Mouse (Mus musculus) spleen, adult 2 months (tissue): Measurements from ENCODE around the gene Fcho1. TPM values are rescaled to one million over a fixed set of nuclear protein-coding genes. Genes with fewer than 3 reads are reported as not detected.

Experiments
- DNase-seq, 2 experiments: peaks; one replicate each; pipeline versions ENCODE4 v3.0.0 to v3.0.0-alpha.2; 2012 to 2021; ENCODE audit warnings: low spot score in 2 of 2, low read depth in 1 of 2
- H3K27ac ChIP-seq: fragments of 200-500 bp; 2 replicates; pipeline ENCODE4 v1.5.1; 2012; ENCODE audit warnings: low read length, inconsistent platforms; ENCODE audit not compliant: insufficient read depth
- H3K27me3 ChIP-seq: fragments of 200-500 bp; 2 replicates; pipeline ENCODE4 v1.6.1; 2012; ENCODE audit warnings: mild to moderate bottlenecking, moderate library complexity, low read length, inconsistent platforms; ENCODE audit not compliant: control insufficient read depth, insufficient read depth
- H3K36me3 ChIP-seq: fragments of 200-500 bp; 2 replicates; pipeline ENCODE4 v1.6.1; 2012; ENCODE audit warnings: mild to moderate bottlenecking, low read length, inconsistent platforms; ENCODE audit not compliant: control insufficient read depth, insufficient read depth
- H3K4me1 ChIP-seq: fragments of 200-500 bp; 2 replicates; pipeline ENCODE4 v1.6.1; 2011; ENCODE audit warnings: inconsistent platforms; ENCODE audit not compliant: control insufficient read depth, insufficient read depth, insufficient read length
- H3K4me3 ChIP-seq: fragments of 200-500 bp; 2 replicates; pipeline ENCODE4 v1.5.1; 2011; ENCODE audit warnings: mild to moderate bottlenecking, inconsistent platforms; ENCODE audit not compliant: insufficient read depth, insufficient read length; ENCODE audit errors: extremely low read depth
- CTCF ChIP-seq: fragments of 200-500 bp; IDR thresholded peaks from 2 replicates; pipeline ENCODE4 v1.5.1; 2011; ENCODE audit warnings: mild to moderate bottlenecking, inconsistent platforms; ENCODE audit not compliant: insufficient read depth, insufficient read length, insufficient replicate concordance; ENCODE audit errors: extremely low read depth
- POLR2A ChIP-seq: fragments of 200-500 bp; IDR thresholded peaks from 2 replicates; pipeline ENCODE4 v1.6.1; 2011; ENCODE audit warnings: low read depth, low read length, inconsistent platforms
- WGBS: fragments of 180-500 bp; shearing (Covaris S2); methylation state at CpG from one replicate; pipeline ENCODE4 v1.1.7; 2018; 5-methylcytosine and 5-hydroxymethylcytosine counted together
- polyA plus RNA-seq: library from polyadenylated mRNA; depleted of rRNA; stranded (reverse); fragments of >200 nt; gene quantifications from 2 replicates; pipeline ENCODE4 v1.2.3, GENCODE M21; 2012; rRNA removed

Gene Fcho1
- polyA plus RNA-seq, 1 experiment = 247 TPM

- Histone ChIP-seq H3K36me3 (no peaks in the 10 kb centered on the region), H3K4me3 (no peak overlapping the region), H3K4me1 (peaks cover 2% of the 10 kb centered on the region; the same call in 1 of the 2 replicates), H3K27ac (no peak overlapping the region), H3K27me3 (no peaks in the 10 kb centered on the region)
- no peak for DNase-seq
- 64% methylated on average over 1 of the region's 1 CpGs for WGBS
- TF ChIP-seq POLR2A = no peak
- no peak for TF ChIP-seq CTCF
These were observed 65.8 kb downstream of the Fcho1 start for GRCm38 (mm10) chr8:71659751-71660150.

DNA sequence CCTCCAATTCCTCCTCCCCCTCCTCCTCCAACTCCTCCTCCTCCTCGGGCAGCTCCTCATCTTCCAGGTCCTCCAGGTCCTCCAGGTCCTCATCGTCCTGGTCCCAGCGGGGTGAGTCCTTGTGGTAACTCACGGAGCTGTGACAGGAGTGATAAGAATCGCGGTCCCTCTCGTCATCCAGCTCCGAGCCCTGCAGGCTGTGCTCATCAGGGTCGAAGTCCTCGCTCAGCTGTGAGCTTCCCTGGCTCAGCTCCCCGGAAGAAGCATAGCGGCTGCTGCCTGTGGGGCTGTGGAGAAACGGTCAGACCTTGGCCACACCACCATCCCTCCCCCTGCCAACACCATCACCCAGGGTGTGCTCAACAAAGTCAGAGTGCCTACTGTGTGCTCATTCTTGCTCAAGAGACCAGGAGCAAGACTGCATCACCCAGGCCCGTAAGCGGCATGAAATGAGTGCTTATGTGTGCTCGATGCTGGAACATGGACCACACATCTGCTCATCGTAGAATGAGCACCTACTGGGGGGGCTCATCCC is 66.9 kb downstream of the Fcho1 start:
- Histone ChIP-seq H3K36me3 (no peaks in the 10 kb centered on the region), H3K4me1 (peaks cover 4% of the 10 kb centered on the region; the same call in 1 of the 2 replicates)
- WGBS = 31% methylated on average over 17 of the region's 17 CpGs

More for the DNA sequence above, 66.9 kb downstream of the Fcho1 start:
- Histone ChIP-seq H3K4me3 (no peak overlapping the region), H3K27ac (no peak overlapping the region), H3K27me3 (no peaks in the 10 kb centered on the region)
- no peak for DNase-seq
- no peak for TF ChIP-seq POLR2A
- TF ChIP-seq CTCF = no peak

Other genes starting within 250 kb of the Fcho1 start
- gene Ano8, start 239.8 kb downstream of the Fcho1 start, polyA plus RNA-seq = 15.1 and 20.2 TPM in 2 replicates
- 26.3 and 33.3 TPM in 2 replicates for gene Gtpbp3, start 237.6 kb downstream of the Fcho1 start, polyA plus RNA-seq
- gene Plvap, start 214.0 kb downstream of the Fcho1 start, polyA plus RNA-seq = 383 and 496 TPM in 2 replicates
- 0.08 and 0.11 TPM in 2 replicates for gene Ccdc194, start 200.0 kb downstream of the Fcho1 start, polyA plus RNA-seq
- 371 and 457 TPM in 2 replicates for gene Bst2, start 188.3 kb downstream of the Fcho1 start, polyA plus RNA-seq
- 89.9 and 119 TPM in 2 replicates for gene Mvb12a, start 182.8 kb downstream of the Fcho1 start, polyA plus RNA-seq
- 8.5 and 8.9 TPM in 2 replicates for gene Tmem221, start 166.8 kb downstream of the Fcho1 start, polyA plus RNA-seq
- gene Nxnl1, start 159.1 kb downstream of the Fcho1 start, polyA plus RNA-seq = not detected in 2 replicates
- gene Slc27a1, start 156.8 kb downstream of the Fcho1 start, polyA plus RNA-seq = 38.2 and 47.0 TPM in 2 replicates
- gene Pgls, start 133.5 kb downstream of the Fcho1 start, polyA plus RNA-seq = 171 and 224 TPM in 2 replicates
- gene Fam129c, start 128.1 kb downstream of the Fcho1 start, polyA plus RNA-seq = 115 and 173 TPM in 2 replicates
- 159 and 216 TPM in 2 replicates for gene Colgalt1, start 114.7 kb downstream of the Fcho1 start, polyA plus RNA-seq
- 0.47 and 0.54 TPM in 2 replicates for gene Unc13a, start 54.0 kb downstream of the Fcho1 start, polyA plus RNA-seq
- gene Jak3, start 49.4 kb downstream of the Fcho1 start, polyA plus RNA-seq = 62.6 and 81.5 TPM in 2 replicates
- gene Insl3, start 36.5 kb downstream of the Fcho1 start, polyA plus RNA-seq = 52.4 and 70.9 TPM in 2 replicates
- gene B3gnt3, start 23.9 kb downstream of the Fcho1 start, polyA plus RNA-seq = 5.2 and 5.6 TPM in 2 replicates
- 0.31 and 0.36 TPM in 2 replicates for gene Zfp709, start 156.3 kb upstream of the Fcho1 start, polyA plus RNA-seq
- 0.60 and 0.83 TPM in 2 replicates for gene Zfp882, start 182.9 kb upstream of the Fcho1 start, polyA plus RNA-seq
- 0.99 and 1.3 TPM in 2 replicates for gene Zfp617, start 182.9 kb upstream of the Fcho1 start, polyA plus RNA-seq
- gene Zfp961, start 225.3 kb upstream of the Fcho1 start, polyA plus RNA-seq = 2.9 and 3.8 TPM in 2 replicates